Mouse (Mus musculus) thymus, adult 2 months (tissue): ENCODE data around the gene Hoxc8.

Experiments used
- CTCF ChIP-seq: fragments of 200-500 bp; IDR thresholded peaks from 2 replicates; pipeline ENCODE4 v1.5.1; 2012; ENCODE audit warnings: mild to moderate bottlenecking, control low read depth, low read length, moderate library complexity, borderline replicate concordance; ENCODE audit not compliant: control insufficient read depth, poor library complexity, insufficient read depth; ENCODE audit errors: extremely low read depth
- POLR2A ChIP-seq: fragments of 200-500 bp; IDR thresholded peaks from 2 replicates; pipeline ENCODE4 v1.6.1; 2012; ENCODE audit warnings: mild to moderate bottlenecking, low read length, control low read depth, moderate library complexity; ENCODE audit not compliant: control insufficient read depth, poor library complexity, insufficient read depth; ENCODE audit errors: extremely low read depth

DNA sequence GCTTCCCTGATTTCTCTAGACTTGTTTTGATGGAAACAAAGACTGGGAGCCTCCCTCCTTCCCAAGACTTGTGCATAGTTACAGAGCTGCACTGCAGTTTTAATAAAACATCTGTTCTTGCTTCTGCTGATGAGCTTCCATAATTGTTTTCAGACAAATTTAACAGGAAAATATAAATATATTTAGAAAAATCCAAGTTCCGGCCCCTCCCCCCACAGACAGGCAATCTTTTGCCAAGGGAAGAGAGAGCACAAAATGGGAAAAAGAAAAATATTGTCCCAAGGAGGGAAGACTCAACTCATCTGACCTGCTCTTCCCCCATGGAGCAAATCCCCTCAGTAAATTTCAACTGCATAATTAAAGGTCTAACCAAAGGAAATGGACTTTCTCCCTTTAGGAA lies 15.9 kb downstream of the Hoxc8 start:
- TF ChIP-seq CTCF (no peak), POLR2A (no peak)
